Mouse (Mus musculus): ENCODE measurements at regions not wholly inside any gene's neighbourhood (a gene's known extent, or its start where the extent isn't known, plus 50 kb on each side); places are given as distances from the start of the nearest gene placed in this dataset.

DNA sequence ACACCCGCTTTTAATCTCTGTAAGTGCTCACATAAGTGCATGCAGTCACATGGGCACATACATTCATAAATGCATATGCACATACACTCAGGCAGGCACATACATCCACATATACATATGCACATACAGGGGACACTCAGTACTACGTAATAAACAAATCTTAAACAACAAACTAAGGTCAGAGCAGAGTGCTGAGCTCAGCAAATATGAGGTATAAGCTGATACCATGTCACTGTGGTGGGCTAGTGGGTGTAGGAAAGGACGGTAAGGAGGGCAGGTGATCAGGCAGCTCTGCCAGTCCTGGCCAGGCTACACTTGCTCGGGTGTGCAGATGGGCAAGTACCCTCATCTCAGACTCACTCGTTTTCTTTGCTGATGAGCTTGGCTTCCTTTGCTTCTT, 224.1 kb downstream of the Tbl1xr1 start:
- TF ChIP-seq HCFC1 (IDR thresholded peaks at IDR 0.05; ENCODE audit: borderline replicate concordance, insufficient read depth, low read length) (no peak), MAFK (IDR thresholded peaks at IDR 0.05; ENCODE audit: insufficient read depth, low read depth, low read length) (peak; percentile 87)
- H3K4me1 ChIP-seq (ENCODE audit: control insufficient read depth in 2 of 2, insufficient read depth in 2 of 2, low read length in 2 of 2, poor library complexity in 1 of 2): peaks cover 4 to 6% of the 10 kb centered on the region in 2 experiments; a peak in 2 of 4 replicates
- H3K4me3 ChIP-seq (ENCODE audit: insufficient read depth in 1 of 2, low read depth in 1 of 2, low read length in 2 of 2, poor library complexity in 1 of 2, severe bottlenecking in 1 of 2): no peak overlapping the region
- in situ Hi-C loops (cut with MboI; ENCODE audit: low sequenced_read_pairs in 2 of 2, unreplicated experiment in 2 of 2): loop anchor here in 1 of 2 experiments (25.0 kb wide), 1 partner anchor 887 kb away; no protein-coding TSS in a partner anchor
- peaks cover 5% of the 10 kb centered on the region; the same call in 1 of the 2 replicates for H3K36me3 ChIP-seq (ENCODE audit: control insufficient read depth, insufficient read depth, low read length, poor library complexity, severe bottlenecking)
- H3K9me3 ChIP-seq (ENCODE audit: control insufficient read depth, insufficient read depth, low read depth, low read length): no peaks in the 10 kb centered on the region
- no peak overlapping the region for H3K9ac ChIP-seq (ENCODE audit: insufficient read depth, low read depth, low read length, poor library complexity, severe bottlenecking)
- H3K27ac ChIP-seq (ENCODE audit: insufficient read depth, low read depth, low read length, poor library complexity, severe bottlenecking): no peak overlapping the region
- DNase-seq (ENCODE audit: low read depth, low spot score): no peak

DNA sequence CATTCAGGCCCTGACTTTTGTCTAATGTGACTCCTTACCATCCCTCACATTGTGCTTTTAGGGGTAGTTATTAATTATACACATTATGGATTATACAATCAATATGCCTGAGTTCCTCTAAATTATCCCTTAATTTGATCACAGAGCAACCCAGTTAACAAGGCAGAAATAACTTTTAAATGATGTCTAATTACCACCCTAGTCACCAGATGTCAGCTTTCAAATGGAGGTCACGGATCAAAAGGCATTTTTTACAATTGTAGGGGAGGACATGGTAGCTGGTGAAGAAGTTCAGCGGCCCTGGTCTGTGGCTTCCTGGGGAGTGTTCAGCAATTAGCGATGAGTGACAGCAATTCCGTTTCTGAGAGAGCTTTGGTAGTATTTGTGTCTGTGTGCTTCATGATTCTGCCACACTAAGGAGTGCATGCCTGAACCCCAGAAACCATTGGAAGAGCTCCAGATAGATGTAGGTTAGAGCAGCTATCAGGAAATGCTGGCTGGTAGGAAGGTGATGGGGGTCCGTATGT, 225.6 kb downstream of the Tbl1xr1 start:
- H3K4me1 ChIP-seq (ENCODE audit: control insufficient read depth in 2 of 2, insufficient read depth in 2 of 2, low read length in 2 of 2, poor library complexity in 1 of 2): peaks cover 4 to 6% of the 10 kb centered on the region in 2 experiments; a peak in 2 of 4 replicates
- H3K27ac ChIP-seq (ENCODE audit: insufficient read depth, low read depth, low read length, poor library complexity, severe bottlenecking): no peak overlapping the region
- no peak overlapping the region for H3K4me3 ChIP-seq (ENCODE audit: insufficient read depth in 1 of 2, low read depth in 1 of 2, low read length in 2 of 2, poor library complexity in 1 of 2, severe bottlenecking in 1 of 2)
- TF ChIP-seq MAFK (IDR thresholded peaks at IDR 0.05; ENCODE audit: insufficient read depth, low read depth, low read length) (no peak), CHD2 (IDR thresholded peaks at IDR 0.05; ENCODE audit: low read depth, low read length) (no peak), HCFC1 (IDR thresholded peaks at IDR 0.05; ENCODE audit: borderline replicate concordance, insufficient read depth, low read length) (no peak), ZC3H11A (IDR thresholded peaks at IDR 0.05; ENCODE audit: borderline replicate concordance, low read depth, low read length) (no peak), ZNF384 (IDR thresholded peaks at IDR 0.05; ENCODE audit: low read depth, low read length) (no peak)
- in situ Hi-C loops (cut with MboI; ENCODE audit: low sequenced_read_pairs in 2 of 2, unreplicated experiment in 2 of 2): loop anchor here in 1 of 2 experiments (25.0 kb wide), 1 partner anchor 885 kb away; no protein-coding TSS in a partner anchor
- no peaks in the 10 kb centered on the region for H3K9me3 ChIP-seq (ENCODE audit: control insufficient read depth, insufficient read depth, low read depth, low read length)
- DNase-seq (ENCODE audit: low read depth, low spot score): no peak
- H3K9ac ChIP-seq (ENCODE audit: insufficient read depth, low read depth, low read length, poor library complexity, severe bottlenecking): no peak overlapping the region
- peaks cover 5% of the 10 kb centered on the region; the same call in 1 of the 2 replicates for H3K36me3 ChIP-seq (ENCODE audit: control insufficient read depth, insufficient read depth, low read length, poor library complexity, severe bottlenecking)

DNA sequence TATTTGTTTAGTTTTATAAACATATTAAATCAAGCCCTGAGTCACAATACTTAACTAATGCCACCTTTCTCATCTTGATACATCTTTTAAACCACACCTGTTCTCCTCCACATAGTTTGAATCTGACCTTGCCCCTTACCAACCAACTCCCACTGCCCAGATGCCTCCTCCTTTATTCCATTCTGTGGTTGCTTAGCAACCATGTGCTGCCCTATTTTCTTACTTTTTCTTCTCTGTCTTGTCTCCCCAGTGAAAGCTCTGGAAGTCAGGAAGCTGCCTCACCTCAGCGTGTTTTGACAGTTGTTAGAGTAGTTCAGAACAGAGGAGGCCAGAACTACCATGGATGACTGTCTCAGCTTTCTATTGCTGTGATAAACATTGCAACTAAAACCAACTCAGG, 227.7 kb downstream of the Tbl1xr1 start:
- TF ChIP-seq HCFC1 (IDR thresholded peaks at IDR 0.05; ENCODE audit: borderline replicate concordance, insufficient read depth, low read length): no peak
- no peak for TF ChIP-seq MAFK (IDR thresholded peaks at IDR 0.05; ENCODE audit: insufficient read depth, low read depth, low read length)
- TF ChIP-seq ZC3H11A (IDR thresholded peaks at IDR 0.05; ENCODE audit: borderline replicate concordance, low read depth, low read length): no peak
- no peak for TF ChIP-seq CHD2 (IDR thresholded peaks at IDR 0.05; ENCODE audit: low read depth, low read length)
- no peak for TF ChIP-seq ZNF384 (IDR thresholded peaks at IDR 0.05; ENCODE audit: low read depth, low read length)
- Histone ChIP-seq H3K4me3 (ENCODE audit: insufficient read depth in 1 of 2, low read depth in 1 of 2, low read length in 2 of 2, poor library complexity in 1 of 2, severe bottlenecking in 1 of 2) (no peak overlapping the region), H3K36me3 (ENCODE audit: control insufficient read depth, insufficient read depth, low read length, poor library complexity, severe bottlenecking) (peaks cover 2% of the 10 kb centered on the region; the same call in 1 of the 2 replicates), H3K27ac (ENCODE audit: insufficient read depth, low read depth, low read length, poor library complexity, severe bottlenecking) (no peak overlapping the region), H3K4me1 (ENCODE audit: control insufficient read depth in 2 of 2, insufficient read depth in 2 of 2, low read length in 2 of 2, poor library complexity in 1 of 2) (peaks cover 0 to 6% of the 10 kb centered on the region in 2 experiments; a peak in 1 of 4 replicates), H3K9ac (ENCODE audit: insufficient read depth, low read depth, low read length, poor library complexity, severe bottlenecking) (no peak overlapping the region), H3K9me3 (ENCODE audit: control insufficient read depth, insufficient read depth, low read depth, low read length) (no peaks in the 10 kb centered on the region)
- no peak for DNase-seq (ENCODE audit: low read depth, low spot score)
- in situ Hi-C loops (cut with MboI; ENCODE audit: low sequenced_read_pairs in 2 of 2, unreplicated experiment in 2 of 2): loop anchor here in 1 of 2 experiments (25.0 kb wide), 1 partner anchor 883 kb away; no protein-coding TSS in a partner anchor

DNA sequence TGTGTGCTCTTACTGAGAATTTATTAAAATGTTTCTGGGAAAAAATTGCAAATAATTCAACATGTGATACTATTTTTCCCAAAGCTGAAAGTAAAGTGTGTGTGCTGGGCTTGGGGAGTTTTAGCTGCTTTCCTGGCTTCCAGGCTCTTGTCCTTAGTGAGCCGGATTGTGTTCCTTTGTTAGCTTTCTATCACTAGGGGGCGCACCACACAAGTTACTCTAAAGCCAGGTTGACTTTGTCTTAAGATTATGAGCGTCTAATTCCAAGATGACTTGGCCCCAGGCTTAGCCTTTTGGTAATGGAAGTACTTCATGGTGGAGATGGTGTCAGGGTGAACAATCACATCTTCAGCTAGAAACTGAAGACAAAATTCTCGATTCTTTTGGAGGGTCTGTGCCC, 230.2 kb downstream of the Tbl1xr1 start:
- no peak overlapping the region for H3K9ac ChIP-seq (ENCODE audit: insufficient read depth, low read depth, low read length, poor library complexity, severe bottlenecking)
- no peaks in the 10 kb centered on the region for H3K9me3 ChIP-seq (ENCODE audit: control insufficient read depth, insufficient read depth, low read depth, low read length)
- in situ Hi-C loops (cut with MboI; ENCODE audit: low sequenced_read_pairs in 2 of 2, unreplicated experiment in 2 of 2): loop anchor here in 1 of 2 experiments (25.0 kb wide), 1 partner anchor 881 kb away; no protein-coding TSS in a partner anchor
- no peak overlapping the region for H3K4me3 ChIP-seq (ENCODE audit: insufficient read depth in 1 of 2, low read depth in 1 of 2, low read length in 2 of 2, poor library complexity in 1 of 2, severe bottlenecking in 1 of 2)
- DNase-seq (ENCODE audit: low read depth, low spot score): peak; percentile 44
- no peak for TF ChIP-seq ZC3H11A (IDR thresholded peaks at IDR 0.05; ENCODE audit: borderline replicate concordance, low read depth, low read length)
- no peak for TF ChIP-seq CHD2 (IDR thresholded peaks at IDR 0.05; ENCODE audit: low read depth, low read length)
- no peak for TF ChIP-seq HCFC1 (IDR thresholded peaks at IDR 0.05; ENCODE audit: borderline replicate concordance, insufficient read depth, low read length)
- no peak for TF ChIP-seq MAFK (IDR thresholded peaks at IDR 0.05; ENCODE audit: insufficient read depth, low read depth, low read length)
- TF ChIP-seq ZNF384 (IDR thresholded peaks at IDR 0.05; ENCODE audit: low read depth, low read length): no peak
- H3K36me3 ChIP-seq (ENCODE audit: control insufficient read depth, insufficient read depth, low read length, poor library complexity, severe bottlenecking): no peaks in the 10 kb centered on the region
- no peak overlapping the region for H3K27ac ChIP-seq (ENCODE audit: insufficient read depth, low read depth, low read length, poor library complexity, severe bottlenecking)
- H3K4me1 ChIP-seq (ENCODE audit: control insufficient read depth in 2 of 2, insufficient read depth in 2 of 2, low read length in 2 of 2, poor library complexity in 1 of 2): 0 out of 4 replicates have a peak, but pooled peaks cover 0 to 6% of the 10 kb centered on the region in 2 experiments
